Mouse (Mus musculus): ENCODE results near the gene Fhad1.

Gene Fhad1

DNA sequence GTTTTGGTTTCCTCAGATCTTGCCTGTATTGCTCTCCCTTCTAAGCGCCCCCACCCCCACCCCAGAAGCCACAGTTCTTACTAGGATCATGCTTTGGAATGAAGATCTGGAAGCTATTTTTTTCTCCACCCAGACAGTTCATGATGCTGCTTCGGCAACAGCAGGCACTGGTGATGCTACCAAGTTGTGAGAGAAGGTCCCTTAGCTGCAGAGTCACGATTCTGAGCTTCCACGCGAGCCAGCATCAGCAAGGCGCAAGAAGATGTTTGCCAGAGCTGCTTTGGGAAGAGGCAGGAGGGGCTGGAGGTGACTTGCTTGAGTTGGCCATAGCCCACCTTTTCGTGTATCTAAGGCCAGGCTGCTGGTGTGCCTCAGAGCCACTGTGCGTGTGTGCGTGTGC is 129.4 kb downstream of the Fhad1 start:
- no peak for DNase-seq (ENCODE audit: low spot score)

DNA sequence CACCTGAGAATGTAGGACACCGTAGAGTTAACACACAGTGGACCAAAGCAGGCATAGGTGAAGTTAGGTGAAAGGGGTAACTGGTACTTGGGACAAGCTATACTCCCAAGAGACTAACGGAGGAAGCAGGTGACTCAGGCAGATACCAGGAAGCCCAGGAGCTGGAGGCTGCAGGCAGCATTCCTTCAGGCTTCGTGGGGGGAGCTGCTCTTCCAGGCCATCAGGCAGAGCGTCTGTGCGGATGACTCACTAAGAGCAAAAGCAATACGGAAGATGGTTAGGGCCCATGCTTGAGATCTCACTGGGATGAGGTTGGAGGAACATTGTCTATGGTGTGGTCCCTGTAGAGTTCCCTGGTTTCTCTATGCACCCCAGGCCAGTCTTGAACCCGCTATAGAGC is 132.0 kb downstream of the Fhad1 start:
- DNase-seq (ENCODE audit: low spot score), result no peak

DNA sequence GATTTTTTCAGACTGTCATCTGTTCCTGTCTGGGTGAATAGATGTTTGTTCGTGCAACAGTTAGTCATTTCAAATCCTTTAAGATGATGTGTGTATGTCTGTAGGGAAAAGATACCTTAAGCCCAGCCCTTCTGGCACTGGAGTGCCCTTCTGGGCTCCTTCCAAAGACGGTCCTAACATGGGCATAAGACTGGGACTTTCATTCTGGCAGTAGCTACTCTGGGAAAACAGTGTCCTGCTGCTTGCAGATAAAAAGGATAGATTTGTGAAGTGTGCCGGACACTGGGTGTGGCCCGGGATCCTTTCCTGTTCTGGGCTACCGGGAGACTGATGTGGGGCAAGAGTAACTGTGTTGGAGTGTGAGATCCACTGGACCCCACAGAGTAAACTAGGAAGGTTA is 132.9 kb downstream of the Fhad1 start:
- peak; percentile 48 for DNase-seq (ENCODE audit: low spot score)

DNA sequence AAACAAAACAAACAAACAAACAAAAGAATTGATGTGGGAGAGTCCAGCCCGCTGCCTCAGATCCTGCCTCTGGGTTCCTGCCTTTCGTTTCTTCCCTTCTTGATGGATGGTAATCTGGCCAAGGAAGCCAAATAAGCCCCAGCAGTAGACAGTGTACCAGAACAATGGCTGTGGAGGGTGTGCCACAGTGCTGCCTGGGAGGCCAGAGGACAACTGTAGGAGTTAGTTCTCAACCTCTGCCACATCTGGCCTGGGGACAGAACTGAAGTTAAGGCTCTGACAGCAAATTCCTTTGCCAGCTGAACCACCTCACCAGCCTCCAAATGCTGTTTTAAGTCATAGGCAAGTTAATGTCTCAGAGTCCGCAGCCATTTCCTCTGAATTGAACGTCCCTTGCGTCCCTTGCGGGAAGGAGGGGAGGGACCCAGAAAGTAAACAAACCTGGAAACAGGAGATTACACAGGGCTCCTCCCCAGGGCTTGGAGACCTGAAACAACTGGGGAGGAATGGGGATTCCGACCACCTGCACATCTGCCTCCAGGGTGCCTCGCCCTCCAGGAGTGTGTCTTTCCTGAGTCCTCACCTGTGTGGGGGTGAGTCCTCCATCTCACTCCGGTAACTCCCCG is 133.5 kb downstream of the Fhad1 start:
- DNase-seq (ENCODE audit: low spot score), result no peak

DNA sequence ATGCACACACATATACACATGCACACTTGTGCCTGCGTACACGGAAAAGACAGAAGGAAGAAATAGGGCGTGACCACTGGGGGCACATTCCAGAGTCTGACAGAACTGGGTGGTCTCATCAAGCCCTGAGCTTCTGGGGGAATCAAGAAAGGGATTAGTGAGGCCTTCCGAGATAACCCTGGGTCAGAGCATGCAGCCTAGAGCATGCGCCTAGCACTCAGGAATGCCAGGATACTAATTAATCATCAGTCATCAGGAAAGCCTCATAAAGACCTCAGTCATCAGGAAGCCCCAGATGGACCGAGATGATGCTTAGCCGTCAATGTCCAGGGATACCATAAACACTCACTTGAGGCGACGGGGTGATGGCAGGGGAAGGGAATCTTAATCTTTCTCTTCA is 135.0 kb downstream of the Fhad1 start:
- DNase-seq (ENCODE audit: low spot score), result no peak

DNA sequence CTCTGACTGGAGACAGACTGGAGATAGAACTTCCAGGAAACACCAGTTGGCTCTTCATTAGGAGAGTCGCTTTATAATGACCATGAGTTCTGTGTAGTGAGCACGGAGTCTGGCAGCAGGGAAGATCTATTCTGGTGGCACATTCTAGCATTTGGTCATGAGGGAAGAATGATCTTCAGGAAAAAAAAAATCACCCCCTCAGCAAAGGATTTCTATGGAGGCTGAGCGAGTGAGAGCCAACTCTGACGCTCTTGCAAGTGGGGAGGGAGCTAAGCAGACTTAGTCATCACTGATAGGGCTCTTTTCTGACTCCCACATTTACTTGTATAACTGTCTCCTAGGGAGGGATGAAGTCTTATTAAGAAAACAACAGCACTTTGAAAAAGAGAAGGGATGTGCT is 135.8 kb downstream of the Fhad1 start:
- DNase-seq (ENCODE audit: low spot score), result no peak

DNA sequence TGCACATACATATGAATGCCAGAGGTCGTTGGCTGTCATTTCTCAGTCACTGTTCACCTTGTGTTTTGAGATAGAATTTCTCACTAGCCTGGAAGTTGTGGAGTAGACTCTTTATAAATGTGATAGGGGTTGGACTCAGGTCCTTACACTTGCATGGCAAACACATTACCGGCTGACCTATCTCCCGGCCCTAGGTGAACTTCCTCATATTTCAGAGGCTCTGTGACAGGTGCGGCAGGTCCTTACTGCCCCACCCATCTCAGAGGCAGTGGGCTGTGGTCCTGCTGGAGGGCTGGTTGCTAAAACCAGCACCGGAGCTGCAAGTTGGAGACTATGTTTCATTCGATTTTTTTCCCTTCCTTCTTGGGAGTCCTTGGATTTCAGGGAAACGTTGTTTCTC is 136.3 kb downstream of the Fhad1 start:
- DNase-seq (ENCODE audit: low spot score), result no peak

DNA sequence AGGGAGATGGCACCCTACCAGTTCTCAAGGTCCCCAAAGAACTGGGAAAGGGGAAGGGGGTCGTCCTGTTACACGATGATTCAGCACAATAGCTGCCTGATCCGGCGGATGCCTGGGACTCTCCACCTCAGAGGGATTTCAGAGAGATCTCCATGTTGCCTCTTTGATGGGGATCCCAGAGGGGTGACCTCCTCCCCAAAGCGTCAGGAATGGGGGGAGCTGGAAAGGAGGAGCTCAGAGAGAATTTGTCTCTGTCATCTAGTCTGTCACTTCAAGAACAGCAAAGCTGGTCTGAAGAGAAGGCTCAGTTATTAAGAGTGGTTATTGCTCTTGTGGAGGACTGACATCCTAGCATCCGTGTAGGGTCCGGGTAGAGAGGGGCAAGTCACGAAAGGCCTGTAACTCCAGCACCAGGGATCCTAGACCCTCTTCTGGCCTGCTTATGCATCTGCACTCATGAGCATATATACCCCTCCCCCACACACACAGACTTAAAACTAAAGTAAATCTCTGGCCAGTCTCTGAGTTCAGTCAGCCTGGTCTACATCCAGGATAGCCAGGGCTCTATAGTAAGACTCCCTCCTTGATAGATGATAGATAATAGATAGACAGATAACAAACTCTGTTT is 139.3 kb downstream of the Fhad1 start:
- DNase-seq (ENCODE audit: low spot score), result no peak

DNA sequence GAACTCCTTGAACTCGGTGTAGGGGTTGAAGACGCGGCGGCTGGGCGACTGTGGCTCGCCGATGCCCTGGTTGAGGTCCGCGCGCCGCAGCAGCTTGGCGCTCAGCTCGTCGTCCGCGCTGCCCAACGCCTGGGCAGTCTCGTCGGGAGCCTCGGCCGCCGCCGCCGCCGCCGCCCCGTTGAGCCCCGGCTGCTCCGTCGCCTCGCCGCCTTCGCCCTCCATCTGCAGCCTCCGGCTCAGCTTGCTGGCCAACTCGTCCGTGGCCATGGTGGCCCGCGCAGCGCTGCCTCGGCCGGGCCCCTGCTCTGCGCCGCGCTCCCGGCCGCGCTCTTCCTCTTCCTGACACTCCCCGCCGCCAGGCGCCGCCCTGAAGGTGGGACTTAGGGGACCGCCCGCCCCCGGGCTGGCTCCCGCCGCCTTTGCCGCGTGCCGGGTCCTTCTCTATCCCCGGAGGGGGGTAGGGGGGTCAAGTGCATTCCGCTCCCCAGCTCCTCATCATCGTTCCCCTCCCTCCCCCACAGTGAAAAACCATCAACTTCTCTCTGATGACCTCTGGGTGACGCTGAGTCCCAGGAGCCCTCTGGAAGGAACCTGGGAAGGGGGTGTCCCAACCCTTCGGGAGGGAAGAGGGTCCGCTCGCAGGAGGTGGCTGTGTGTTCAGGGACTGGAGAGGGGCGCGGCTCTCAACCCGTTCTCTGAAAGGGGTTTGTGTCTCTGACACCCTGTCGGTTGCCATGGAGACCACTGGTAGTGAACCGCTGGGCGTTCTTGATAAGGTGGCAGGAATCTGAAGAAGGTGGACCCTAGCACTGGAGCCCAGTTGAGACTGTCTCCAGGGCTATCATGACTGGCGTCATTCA is 140.1 kb downstream of the Fhad1 start, which contains the start of gene Efhd2:
TSS of gene Efhd2 (minus strand) at position 320 of the 860 bp plus-strand sequence.
- DNase-seq (ENCODE audit: low spot score), result peak; percentile 31

DNA sequence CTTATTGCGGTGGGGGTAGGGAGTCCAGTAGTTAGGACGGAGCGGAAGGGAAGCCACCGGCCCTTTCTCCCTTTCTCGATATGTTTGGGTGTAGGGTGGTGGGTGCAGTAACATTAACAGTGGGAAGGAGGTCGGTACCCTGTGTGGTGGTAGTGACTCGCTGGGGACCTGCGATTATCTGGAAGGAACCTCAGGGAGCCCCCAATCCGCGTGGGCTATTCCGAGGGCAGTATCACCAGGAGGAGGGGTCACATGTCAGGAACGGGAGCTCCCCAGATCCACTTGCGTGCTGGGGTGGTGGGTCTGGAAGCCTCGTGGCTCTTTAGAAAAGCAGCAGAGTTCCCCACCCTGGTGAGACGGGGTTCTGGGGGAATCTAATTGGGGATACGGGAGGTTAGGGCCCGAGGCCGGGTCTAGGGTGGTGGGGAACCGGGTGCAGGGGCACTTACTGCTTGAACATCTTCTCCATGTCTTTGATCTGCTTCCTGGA is 140.7 kb downstream of the Fhad1 start:
- DNase-seq (ENCODE audit: low spot score), result no peak

DNA sequence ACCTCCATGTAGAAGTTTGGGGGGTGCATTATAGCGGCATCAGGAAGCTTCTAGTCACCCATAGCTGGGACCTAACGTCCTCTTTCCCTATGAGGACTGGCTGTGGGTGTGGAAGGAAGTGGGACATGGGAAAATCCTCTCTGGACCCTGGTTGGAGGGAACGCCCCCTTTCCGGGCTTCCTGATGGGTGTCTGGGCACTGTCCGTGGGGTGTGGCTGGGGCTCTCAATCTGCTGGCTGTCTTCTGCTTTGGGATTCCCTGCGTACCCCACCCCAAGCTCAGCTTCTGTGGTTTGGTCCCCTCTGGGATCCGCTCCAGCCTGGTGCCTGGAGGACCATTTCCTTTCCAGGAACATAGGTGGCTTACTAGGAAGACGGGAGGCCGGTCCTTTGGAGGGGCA is 141.9 kb downstream of the Fhad1 start:
- DNase-seq (ENCODE audit: low spot score), result no peak

DNA sequence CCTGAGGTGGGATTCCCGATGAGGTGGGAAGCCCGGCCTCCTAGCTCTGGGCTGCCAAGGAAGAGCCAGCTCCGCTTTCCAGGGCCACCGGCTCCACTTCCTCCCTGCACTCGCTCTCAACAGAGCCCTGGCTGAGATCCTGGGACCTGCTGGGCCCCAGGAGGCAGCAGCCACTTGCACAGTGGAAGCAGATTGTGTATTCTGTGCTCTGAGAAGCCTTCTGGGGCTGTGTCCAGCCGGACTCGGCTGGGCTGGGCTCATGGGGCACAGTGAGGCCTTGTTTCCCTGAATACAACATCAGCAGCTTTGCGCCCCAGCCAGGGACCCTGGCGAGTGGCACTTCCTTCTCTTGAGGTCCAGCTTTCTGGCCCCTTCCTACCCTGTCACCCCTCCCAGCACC is 143.0 kb downstream of the Fhad1 start:
- DNase-seq (ENCODE audit: low spot score), result no peak

DNA sequence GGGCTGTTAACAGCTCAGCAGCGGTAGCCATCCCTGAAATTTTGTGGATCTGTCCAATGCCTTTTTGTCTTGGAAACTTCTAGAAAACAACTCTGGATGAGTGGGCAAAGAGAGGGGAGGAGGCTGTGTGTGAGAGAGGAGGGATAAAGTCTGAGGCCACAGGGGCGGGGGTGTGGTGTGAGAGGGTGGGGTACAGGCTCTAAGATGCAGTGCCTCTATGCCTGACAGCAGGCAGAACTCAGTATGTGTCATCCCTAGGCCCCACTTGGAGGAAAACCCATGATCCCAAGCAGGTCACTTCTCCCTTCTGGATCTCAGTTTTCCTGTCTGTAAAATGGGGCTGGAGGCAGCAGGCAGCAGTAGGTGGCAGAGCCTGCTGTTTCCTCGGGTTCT is 143.6 kb downstream of the Fhad1 start:
- DNase-seq (ENCODE audit: low spot score), result no peak

DNA sequence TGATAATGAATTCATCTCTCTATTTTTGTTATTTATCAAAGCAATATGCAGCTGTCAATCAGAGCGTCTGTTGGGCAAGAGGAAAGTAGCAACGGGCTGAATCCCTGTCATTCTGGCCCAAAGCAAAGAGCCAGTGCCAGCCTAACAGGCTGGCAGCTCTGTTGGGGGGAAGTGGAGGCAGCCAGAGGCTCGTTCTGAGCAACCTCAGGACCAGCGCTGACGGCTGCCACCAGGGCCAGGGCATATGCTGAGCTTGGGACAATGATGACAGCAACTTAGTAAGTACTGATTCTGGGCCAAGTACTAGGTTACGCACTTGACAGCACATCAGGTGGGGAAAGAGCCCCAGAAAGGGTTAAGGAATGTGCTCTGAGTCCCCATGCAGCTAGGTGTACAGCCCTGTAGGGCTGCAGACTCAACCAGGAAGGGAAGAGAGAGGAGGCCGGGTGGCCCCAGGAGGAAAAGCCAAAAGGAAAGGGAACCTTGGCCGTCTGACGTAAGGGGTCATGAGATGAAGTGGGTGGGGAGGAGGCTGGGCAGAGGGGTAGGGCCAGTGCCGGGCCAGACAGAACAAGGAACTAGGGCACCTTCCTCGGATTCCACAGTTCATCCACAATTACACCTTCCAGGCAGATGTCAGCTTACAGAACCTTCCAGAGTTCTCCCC is 144.1 kb downstream of the Fhad1 start:
- DNase-seq (ENCODE audit: low spot score), result no peak

DNA sequence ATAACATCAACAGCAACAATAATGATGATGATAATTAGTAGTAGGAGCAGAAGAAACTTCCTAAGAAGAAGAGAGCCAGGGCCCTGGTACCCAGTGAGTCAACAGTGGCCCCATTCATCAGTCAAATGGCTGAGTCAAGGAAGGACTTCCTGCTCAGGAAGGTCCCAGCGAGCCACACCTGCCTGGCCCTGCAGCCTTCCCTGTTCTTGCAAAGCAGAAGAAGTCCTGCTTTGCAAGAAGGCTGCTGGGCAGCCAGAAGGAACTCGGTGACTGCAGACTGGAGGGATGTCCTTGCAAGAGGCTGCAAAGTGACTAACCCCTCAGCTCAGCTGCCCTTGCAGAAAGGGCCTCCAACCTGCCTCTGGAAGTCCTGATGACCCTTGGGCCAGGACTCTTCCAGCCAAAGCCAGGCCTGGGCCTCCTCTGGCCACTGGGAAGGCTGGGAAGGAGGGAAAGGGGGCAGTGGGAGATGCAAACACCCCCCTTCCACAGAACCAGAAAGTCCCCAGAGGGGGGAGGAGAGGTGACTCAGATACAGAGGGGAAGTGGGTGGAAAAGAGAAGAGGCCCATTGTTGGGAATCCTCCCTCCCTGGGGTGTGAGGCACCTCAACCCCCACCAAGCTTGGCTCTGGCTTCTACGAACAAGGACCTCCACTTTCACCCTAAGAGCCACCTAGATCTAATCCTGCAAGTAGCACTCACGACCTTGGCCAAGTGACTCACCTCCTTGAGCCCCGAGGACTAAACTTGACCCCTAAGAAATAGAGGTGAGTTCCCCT is 145.3 kb downstream of the Fhad1 start:
- DNase-seq (ENCODE audit: low spot score), result no peak

DNA sequence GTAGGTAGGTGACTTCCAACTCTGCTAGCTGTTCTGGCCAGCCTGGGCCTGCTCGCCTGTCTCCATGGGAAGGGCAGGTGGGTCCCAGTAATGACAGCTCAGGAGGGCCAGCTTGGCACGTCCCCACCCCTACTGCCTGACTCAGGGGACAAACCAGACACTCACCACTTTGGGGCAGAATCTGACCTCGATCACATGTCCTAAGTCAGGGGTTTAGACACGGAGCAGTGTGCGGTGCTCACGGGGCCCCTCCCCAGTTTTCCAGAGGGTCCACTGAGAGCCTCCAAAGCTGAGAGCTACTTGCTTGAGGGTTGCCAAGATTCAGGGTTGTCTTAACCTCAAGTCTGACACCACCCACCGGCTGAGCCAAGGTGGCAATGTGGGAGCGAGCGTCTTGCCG is 146.8 kb downstream of the Fhad1 start:
- DNase-seq (ENCODE audit: low spot score), result no peak

DNA sequence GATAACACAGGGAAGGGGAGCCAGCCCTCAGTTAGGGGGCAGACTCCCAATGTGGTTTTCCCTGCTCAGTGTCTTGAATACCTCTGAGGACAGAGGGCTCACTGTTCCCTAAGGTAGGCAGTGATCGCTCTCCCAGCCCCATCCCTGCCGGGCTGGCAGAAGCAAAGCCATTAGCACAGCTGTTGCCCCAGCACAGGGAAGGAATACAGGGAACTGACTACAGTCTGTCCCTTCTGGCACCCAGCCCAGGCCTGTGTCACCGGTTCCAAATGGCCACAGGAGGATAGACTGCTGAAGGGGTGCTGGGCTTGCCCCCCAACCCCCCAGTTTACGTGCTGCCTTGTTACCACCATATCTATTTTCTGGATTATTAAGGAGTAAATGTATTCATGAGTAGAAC is 147.4 kb downstream of the Fhad1 start:
- peak; percentile 36 for DNase-seq (ENCODE audit: low spot score)

DNA sequence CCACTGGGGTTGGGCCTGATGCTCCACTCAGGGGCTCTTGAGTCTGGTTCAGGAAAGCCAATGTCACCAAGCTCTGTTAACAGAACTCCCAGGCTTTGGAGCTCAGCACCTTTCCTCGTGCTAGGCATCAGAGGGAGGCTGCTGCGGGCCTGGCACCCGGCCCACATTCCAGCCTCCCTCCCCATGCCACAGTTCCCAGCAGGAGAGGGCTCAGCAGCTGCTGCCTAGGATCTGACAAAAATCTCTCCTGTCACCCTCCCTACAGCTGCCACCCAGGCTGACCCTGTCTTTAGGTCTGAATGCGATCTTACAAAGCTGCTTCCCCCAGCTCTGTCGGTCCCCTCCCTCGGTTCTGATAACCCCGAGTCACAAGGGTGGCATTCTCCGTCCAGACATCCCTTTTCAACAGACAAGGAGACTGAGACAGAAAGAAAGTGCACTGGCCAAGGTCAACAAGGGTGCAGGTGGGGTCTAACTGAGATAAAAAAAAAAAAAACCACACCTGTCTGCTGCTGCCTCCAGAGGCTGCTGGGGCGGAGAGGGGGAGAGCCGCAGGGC is 147.9 kb downstream of the Fhad1 start:
- DNase-seq (ENCODE audit: low spot score), result no peak

DNA sequence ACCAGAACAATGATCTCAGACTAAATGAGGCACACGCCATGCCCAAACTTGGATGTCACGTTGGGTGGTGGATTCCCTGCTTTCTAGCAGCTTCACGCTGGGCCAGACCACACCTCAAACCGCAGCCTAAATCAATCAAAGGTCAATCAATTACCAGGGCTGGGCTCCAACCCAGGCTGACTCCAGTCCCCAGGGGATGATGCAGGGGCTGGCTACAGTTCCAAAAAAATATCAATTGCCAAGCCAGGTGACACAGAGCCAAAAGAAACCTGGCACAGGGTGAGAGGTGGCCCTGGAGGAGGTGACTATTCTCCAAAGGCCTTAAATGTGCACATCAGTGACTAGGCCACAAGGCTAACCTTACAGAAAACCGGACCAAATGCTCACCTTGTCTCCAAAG is 149.3 kb downstream of the Fhad1 start:
- no peak for DNase-seq (ENCODE audit: low spot score)

DNA sequence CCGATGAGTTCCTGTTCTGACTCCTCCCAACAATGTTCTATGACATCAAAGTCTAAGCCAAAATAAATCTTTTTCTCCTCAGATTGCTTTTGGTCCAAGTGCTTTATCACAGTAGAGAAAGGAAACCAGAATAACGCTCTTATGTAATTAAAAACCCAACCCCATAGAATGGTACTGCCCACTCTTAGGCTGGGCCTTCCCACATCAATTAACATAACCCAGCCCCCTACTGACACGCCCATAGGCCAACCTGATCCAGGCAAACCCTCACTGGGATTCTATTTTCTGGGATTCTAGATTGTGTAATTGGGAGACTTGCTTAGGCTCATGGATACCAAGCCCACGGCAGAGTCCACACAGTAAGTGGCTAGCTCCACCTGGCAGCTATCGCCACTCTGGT is 149.9 kb downstream of the Fhad1 start:
- DNase-seq (ENCODE audit: low spot score), result no peak

DNA sequence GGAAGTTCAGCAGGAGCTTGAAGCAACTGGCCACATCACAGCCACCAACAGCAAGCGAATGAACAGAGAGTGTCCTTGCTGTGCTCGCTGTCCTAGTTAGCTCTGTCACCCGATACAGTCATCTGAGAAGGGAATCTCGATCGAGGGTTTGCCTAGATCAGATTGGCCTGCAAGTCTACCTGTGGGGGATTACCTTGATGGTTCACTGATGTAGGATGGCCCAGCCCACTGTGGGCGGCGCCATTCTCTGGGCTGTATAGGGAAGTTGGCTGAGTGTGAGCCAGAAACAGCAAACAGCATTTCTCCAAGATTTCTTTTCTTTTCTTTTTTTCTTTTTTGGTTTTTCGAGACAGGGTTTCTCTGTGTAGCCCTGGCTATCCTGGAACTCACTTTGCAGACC is 150.4 kb downstream of the Fhad1 start:
- DNase-seq (ENCODE audit: low spot score), result no peak

Data from adipocyte (in vitro differentiated cells).